Mouse (Mus musculus) E14TG2a.4 (cell line): ENCODE measurements at regions not wholly inside any gene's neighbourhood (a gene's known extent, or its start where the extent isn't known, plus 50 kb on each side); places are given as distances from the start of the nearest gene placed in this dataset.

Source experiments
- CTCF ChIP-seq: conservative IDR thresholded peaks from 2 replicates; pipeline ENCODE4 v1.5.1; 2014; ENCODE audit warnings: low read length
- NANOG ChIP-seq: IDR thresholded peaks from 2 replicates; pipeline ENCODE4 v1.6.1; 2014; ENCODE audit warnings: borderline replicate concordance, low read length, mixed read lengths
- POU5F1 ChIP-seq: IDR thresholded peaks from 2 replicates; pipeline ENCODE4 v1.6.1; 2014; ENCODE audit warnings: low read length, borderline replicate concordance

DNA sequence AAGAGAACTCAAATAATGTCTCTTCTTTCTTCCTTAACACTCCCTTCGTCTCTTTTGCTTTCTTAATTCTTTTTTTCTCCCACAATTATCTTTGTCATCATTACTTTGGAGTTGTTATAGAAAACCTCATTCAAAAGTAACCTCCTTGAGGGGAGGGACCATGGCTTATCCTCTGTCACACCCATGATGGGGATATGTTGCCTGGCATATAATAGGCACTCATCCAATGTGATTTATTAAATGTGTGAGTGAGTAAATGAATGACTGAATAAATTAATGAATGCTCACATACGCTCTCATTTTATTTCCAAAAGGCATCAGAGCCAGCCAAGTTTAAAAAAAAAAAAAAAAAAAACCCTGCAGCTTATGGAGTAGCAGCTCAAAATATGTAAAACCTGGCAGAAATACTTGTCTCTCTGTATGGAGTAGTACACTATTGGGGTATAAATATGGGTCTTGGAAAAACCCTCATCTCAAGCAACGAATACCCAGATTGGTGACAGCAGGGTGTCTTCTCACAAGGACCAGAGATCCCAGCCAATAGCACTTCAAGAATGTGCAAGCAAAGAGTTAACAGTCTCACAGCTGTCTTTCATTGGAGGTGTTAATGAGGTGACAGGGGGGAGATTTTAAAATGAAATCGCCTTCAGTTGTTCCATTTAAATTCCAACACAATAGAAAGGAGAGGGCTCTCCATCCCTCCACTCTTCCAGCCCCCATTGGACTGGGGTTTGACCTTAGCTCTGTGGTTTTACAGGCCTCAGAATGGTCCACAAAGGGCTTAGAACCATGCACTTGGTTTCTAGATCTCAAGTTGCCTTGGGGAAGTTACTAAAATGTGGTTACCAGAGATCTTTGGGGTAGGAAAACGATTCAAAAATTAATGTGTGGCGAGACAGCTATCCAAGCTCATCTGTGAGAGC, 479.1 kb downstream of the Nfib start:
- TF ChIP-seq CTCF, result no peak
- TF ChIP-seq POU5F1, result no peak
- no peak for TF ChIP-seq NANOG
